Mouse (Mus musculus): ENCODE results near the gene Morn4.

Morn4 gene

GRCm38 (mm10) chr19:42043988-42044387 is 42.2 kb downstream of the Morn4 start:
- in situ Hi-C loops (cut with MseI, MboI) = no loop called here

DNA sequence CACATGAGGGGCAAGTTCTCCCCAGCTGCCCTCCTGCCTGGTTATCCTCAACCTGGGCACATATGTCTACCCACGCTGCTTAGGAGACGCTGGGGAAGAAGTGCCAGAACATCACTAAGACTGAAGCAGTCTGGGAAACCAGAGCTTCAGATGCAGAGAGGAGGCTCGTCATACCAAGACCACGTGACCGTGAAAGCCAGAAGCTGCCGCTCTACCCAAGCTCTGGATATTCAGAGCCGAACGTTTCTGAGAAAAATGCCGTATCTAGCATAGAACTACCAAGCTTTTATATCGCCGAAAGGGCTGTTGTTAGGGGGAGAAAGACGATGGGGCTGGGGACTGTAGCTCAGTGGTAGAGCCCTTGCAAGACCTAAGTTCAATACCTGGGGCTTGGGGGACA is 47.8 kb downstream of the Morn4 start:
- in situ Hi-C loops (cut with MseI, MboI) = no loop called here

GRCm38 (mm10) chr19:42037167-42037702 is 48.9 kb downstream of the Morn4 start:
- in situ Hi-C loops (cut with MseI, MboI) = no loop called here

DNA sequence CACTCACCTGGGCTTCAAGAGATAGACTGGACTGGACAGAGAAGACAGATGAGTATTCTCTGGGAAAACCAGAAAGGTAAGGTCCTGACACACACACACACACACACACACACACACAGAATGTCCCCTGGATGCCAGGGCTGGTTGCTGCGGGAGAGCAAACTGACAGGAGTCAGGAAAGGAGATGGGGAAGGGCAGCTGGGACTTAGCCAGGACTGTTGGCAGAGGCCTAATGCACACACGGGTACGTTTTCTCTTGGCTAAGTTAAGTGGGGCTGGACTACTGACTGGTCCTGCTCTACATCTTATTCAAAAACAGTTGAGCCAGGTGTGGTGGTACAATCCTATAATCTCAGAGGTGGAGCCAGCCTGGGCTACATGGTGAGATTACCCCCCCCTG is 49.8 kb downstream of the Morn4 start:
- in situ Hi-C loops (cut with MseI, MboI) = no loop called here

GRCm38 (mm10) chr19:42035456-42036248 is 50.5 kb downstream of the Morn4 start, which contains the start of gene Ankrd2:
Ankrd2 (plus strand) TSS chr19:42036000.
- in situ Hi-C loops (cut with MseI, MboI) = no loop called here

DNA sequence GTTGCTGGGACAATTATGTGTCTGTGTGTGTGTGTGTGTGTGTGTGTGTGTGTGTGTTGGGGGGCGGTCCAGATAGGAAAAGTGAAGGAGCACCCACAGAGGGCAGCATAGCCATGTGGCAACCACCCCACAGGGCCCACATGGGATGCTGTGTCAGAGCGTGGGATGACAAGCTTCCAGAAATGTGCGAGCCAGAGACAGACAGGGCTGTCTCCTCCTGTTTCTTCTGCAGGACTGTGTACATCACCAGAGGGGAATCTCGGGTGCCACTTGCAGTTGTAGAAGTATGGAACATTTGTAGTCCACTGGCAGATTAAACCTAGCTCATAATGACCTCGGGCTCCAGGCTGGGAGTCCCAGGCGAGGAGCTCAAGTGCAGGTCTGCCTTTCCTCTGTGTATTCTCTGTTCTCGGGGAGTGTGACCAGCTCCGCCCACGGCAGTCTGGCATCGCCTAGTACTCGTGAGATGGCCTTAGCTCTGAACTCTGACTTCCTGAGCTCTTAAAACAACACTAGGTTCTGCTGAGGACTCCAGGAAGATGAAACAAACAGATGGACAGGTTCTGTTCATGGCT is 51.2 kb downstream of the Morn4 start:
- in situ Hi-C loops (cut with MseI, MboI) = no loop called here

DNA sequence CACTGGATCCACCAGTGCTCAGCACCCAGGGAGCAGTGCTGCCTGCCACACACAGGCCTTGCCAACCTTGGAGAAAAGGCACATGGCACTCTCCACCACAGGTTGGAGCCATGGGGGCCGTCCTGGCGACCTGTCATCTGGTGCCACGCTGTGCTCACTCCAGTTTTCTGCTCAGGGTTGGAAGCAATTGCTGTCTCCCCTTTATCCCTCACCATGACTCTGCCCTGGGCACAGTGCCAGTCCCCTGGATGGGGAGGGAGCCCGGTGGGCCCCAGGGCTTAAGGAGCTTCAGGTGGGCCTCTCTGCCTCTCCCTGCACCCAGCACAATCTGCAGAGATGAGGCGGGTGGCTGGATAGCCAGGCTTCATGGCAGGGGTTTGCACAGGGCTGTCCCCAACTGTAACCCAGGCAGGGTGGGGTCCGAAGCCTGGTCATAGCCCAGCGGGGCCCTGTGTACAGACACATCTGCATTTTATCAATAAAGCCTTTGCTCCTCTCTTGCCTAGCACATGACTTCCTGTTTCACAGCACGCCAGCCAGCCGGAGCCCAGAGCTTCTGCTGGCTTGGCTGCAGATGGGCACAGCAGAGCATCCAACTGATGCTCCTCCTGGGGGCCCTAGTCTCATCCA is 51.9 kb downstream of the Morn4 start:
- in situ Hi-C loops (cut with MseI, MboI) = no loop called here

DNA sequence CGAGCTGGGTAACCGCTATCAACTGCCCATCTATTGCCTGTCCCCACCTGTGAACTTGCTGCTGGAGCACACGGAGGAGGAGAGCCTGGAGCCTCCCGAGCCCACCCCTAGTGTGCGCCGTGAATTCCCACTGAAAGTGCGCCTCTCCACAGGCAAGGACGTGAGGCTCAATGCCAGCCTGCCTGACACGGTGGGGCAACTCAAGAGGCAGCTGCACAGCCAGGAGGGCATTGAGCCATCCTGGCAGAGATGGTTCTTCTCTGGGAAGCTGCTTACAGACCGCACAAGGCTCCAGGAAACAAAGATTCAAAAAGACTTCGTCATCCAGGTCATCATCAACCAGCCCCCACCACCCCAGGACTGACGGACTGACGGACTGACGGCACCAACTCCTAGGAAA is 52.5 kb downstream of the Morn4 start:
- in situ Hi-C loops (cut with MseI, MboI) = no loop called here

DNA sequence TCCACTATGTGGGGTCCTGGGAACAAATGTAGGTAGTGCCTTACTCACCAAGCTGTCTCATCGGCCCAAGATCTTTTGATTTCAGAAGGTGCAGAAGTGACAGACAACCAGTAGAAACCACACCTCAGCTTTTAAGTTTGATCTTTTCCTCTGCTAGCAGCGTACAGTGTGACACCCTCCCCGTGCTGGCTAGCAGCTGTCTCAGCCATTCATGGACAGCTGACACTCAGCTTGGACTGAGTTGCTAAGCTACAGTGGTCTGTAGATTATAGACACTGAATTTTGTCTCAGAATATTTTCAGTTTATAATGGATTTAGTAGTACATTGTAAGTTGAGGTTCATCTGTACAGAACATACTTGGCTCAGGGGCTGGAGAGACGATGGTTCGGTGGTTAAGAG is 55.0 kb downstream of the Morn4 start:
- in situ Hi-C loops (cut with MseI, MboI) = no loop called here

- in situ Hi-C loops (cut with MseI, MboI) = no loop called here
Measured at GRCm38 (mm10) chr19:42026158-42026557, 60.0 kb downstream of the Morn4 start.
